Comparison of ENCODE assay signal across 8 mouse cellular contexts in genomic region chr11:8860878-8861277, GRCm38 (mm10).
DNase-seq lines count a peak whose midpoint lies in the region; ATAC-seq and TF ChIP-seq lines count a peak whose summit lies in the region.

No protein-coding gene starts in this region.

- DNase-seq in heart, embryonic 10.5 days (ENCODE audit: low spot score): peak; percentile 58
- no peak for DNase-seq in heart, adult 8-10 months (ENCODE audit: low spot score)
- DNase-seq in testis, postnatal 10 days (ENCODE audit: low spot score): peak; percentile 56
- DNase-seq in testis, postnatal 14 days (ENCODE audit: low spot score): no peak
- peak; percentile 44 for DNase-seq in brain, embryonic 14.5 days (ENCODE audit: low read depth)
- peak; percentile 30 for DNase-seq in thymus, postnatal 25 days
- no peak for DNase-seq in frontal cortex, postnatal 14 days (ENCODE audit: low spot score in 2 of 2)

- H3K4me3 ChIP-seq in heart, embryonic 10.5 days: no peak overlapping the region
- H3K4me3 ChIP-seq in hindbrain, embryonic 12.5 days: no peak overlapping the region

- no peak for ATAC-seq in hindbrain, embryonic 12.5 days (ENCODE audit: low FRiP score)

- no peaks in the 10 kb centered on the region for H3K9me3 ChIP-seq in heart, embryonic 10.5 days
- H3K9me3 ChIP-seq in hindbrain, embryonic 12.5 days (replicated peaks): no peaks in the 10 kb centered on the region

- peak; percentile 30; the same call in 1 of the 2 replicates for TF ChIP-seq CTCF in brain, embryonic 14.5 days (IDR thresholded peaks at IDR 0.05; ENCODE audit: borderline replicate concordance, extremely low read depth, insufficient read depth, insufficient read length)

- no peaks in the 10 kb centered on the region for H3K27me3 ChIP-seq in heart, embryonic 10.5 days (ENCODE audit: insufficient read depth, poor library complexity, severe bottlenecking)
- H3K27me3 ChIP-seq in hindbrain, embryonic 12.5 days: no peaks in the 10 kb centered on the region

- H3K9ac ChIP-seq in hindbrain, embryonic 12.5 days: no peak overlapping the region

- H3K4me1 ChIP-seq in heart, embryonic 10.5 days: no peaks in the 10 kb centered on the region
- peaks cover 10% of the 10 kb centered on the region; the same call in 1 of the 2 replicates for H3K4me1 ChIP-seq in hindbrain, embryonic 12.5 days

- WGBS in heart, embryonic 10.5 days: 20% methylated on average over 3 of the region's 3 CpGs
- 25% methylated on average over 3 of the region's 3 CpGs for WGBS in hindbrain, embryonic 12.5 days

- H3K27ac ChIP-seq in heart, embryonic 10.5 days: no peak overlapping the region
- no peak overlapping the region for H3K27ac ChIP-seq in hindbrain, embryonic 12.5 days

- TF ChIP-seq POLR2A in brain, embryonic 14.5 days (IDR thresholded peaks at IDR 0.05; ENCODE audit: borderline replicate concordance, extremely low read depth, insufficient read depth, insufficient read length, poor library complexity, severe bottlenecking): no peak

- no peaks in the 10 kb centered on the region for H3K36me3 ChIP-seq in heart, embryonic 10.5 days
- H3K36me3 ChIP-seq in hindbrain, embryonic 12.5 days: no peaks in the 10 kb centered on the region

- no peak overlapping the region for H3K4me2 ChIP-seq in hindbrain, embryonic 12.5 days (replicated peaks)

Comparison
In these comparisons a context has a peak if more than half of its experiments do, and no peak if none do; other contexts are left out.
1. DNase-seq: peak in heart, embryonic 10.5 days (single experiment), testis, postnatal 10 days (single experiment), brain, embryonic 14.5 days (single experiment) and thymus, postnatal 25 days (single experiment); none in heart, adult 8-10 months (single experiment), testis, postnatal 14 days (single experiment) and frontal cortex, postnatal 14 days (0 of 2).